Mouse (Mus musculus) forebrain, postnatal 0 days (tissue): Measurements from ENCODE around the gene Wdr59. TPM values are rescaled to one million over a fixed set of nuclear protein-coding genes. Genes with fewer than 3 reads are reported as not detected.

Source experiments
- ATAC-seq: fragments of 200-750 bp; cut with Nextera tagmentation; 2 replicates; pipeline ENCODE4 v1.8.0; 2017; ENCODE audit warnings: mild to moderate bottlenecking, moderate library complexity
- DNase-seq: peaks from one replicate; pipeline ENCODE4 v3.0.0-alpha.2; 2015
- H3K27ac ChIP-seq: fragments of 300-500 bp; sonication (generic); 2 replicates; pipeline ENCODE4 v1.5.1; 2014; ENCODE audit warnings: low read depth, mild to moderate bottlenecking, antibody characterized with exemption, low read length, moderate library complexity, mixed read lengths
- H3K27me3 ChIP-seq: fragments of 300-500 bp; sonication (generic); 2 replicates; pipeline ENCODE4 v1.6.1; 2014; ENCODE audit warnings: mild to moderate bottlenecking, low read length, mixed read lengths; ENCODE audit not compliant: insufficient read depth
- H3K36me3 ChIP-seq: fragments of 300-500 bp; sonication (generic); 2 replicates; pipeline ENCODE4 v1.6.1; 2014; ENCODE audit warnings: mild to moderate bottlenecking, moderate library complexity; ENCODE audit not compliant: insufficient read depth
- H3K4me1 ChIP-seq: fragments of 300-500 bp; sonication (generic); 2 replicates; pipeline ENCODE4 v1.6.1; 2014; ENCODE audit warnings: antibody characterized with exemption; ENCODE audit not compliant: insufficient read depth
- H3K4me2 ChIP-seq: fragments of 300-500 bp; sonication (generic); 2 replicates; pipeline ENCODE4 v1.6.1; 2014; ENCODE audit warnings: low read depth, mild to moderate bottlenecking, moderate library complexity
- H3K4me3 ChIP-seq: fragments of 300-500 bp; sonication (generic); 2 replicates; pipeline ENCODE4 v1.5.1; 2014; ENCODE audit warnings: low read depth, low read length, mixed read lengths
- H3K9ac ChIP-seq: fragments of 300-500 bp; sonication (generic); 2 replicates; pipeline ENCODE4 v1.6.1; 2014; ENCODE audit warnings: mild to moderate bottlenecking
- H3K9me3 ChIP-seq: fragments of 300-500 bp; sonication (generic); 2 replicates; pipeline ENCODE4 v1.6.1; 2016; ENCODE audit warnings: low read length
- CTCF ChIP-seq: sonication (generic); IDR thresholded peaks from 2 replicates; pipeline ENCODE4 v1.5.1; 2016; ENCODE audit warnings: antibody characterized with exemption, control low read depth, low read depth
- WGBS: fragments of 180-500 bp; shearing (Covaris S2); extraction: QIAGEN DNeasy Blood & Tissue Kit; methylation state at CpG from one replicate; pipeline ENCODE4 v1.1.7; 2014; 5-methylcytosine and 5-hydroxymethylcytosine counted together
- polyA plus RNA-seq: library from polyadenylated mRNA; unstranded; fragments of >200 nt; fragmentation: Nextera tagmentation; extraction: Ambion mirVana; gene quantifications from 2 replicates; pipeline ENCODE4 v1.2.1, GENCODE M21; 2015
- total RNA-seq: library from RNA; depleted of rRNA; stranded (reverse); fragments of >200 nt; gene quantifications from 2 replicates; pipeline ENCODE4 v1.2.3, GENCODE M21; 2014; rRNA removed

Gene Wdr59
- total RNA-seq (10.2 and 10.7 TPM in 2 replicates), polyA plus RNA-seq (3.5 and 6.8 TPM in 2 replicates)

GRCm38 (mm10) chr8:111521713-111522429 is at the start of gene Wdr59:
Gene Wdr59 (minus strand): TSS chr8:111522092.
- no peaks in the 10 kb centered on the region for H3K36me3 ChIP-seq
- H3K27ac ChIP-seq: peak within 1 kb of the TSS; percentile 73
- DNase-seq (peak; percentile 98), ATAC-seq (peak; percentile 100)
- peak within 1 kb of the TSS; percentile 77 for H3K4me3 ChIP-seq
- under 1% methylated on average over 33 of the region's 34 CpGs for WGBS
- H3K9ac ChIP-seq: peak within 1 kb of the TSS; percentile 56
- 0 out of 2 replicates have a peak, but pooled peaks cover 3% of the 10 kb centered on the region for H3K4me1 ChIP-seq
- no peaks in the 10 kb centered on the region for H3K9me3 ChIP-seq
- peak within 1 kb of the TSS; percentile 68 for H3K4me2 ChIP-seq
- peak; percentile 44 for TF ChIP-seq CTCF
- no peaks in the 10 kb centered on the region for H3K27me3 ChIP-seq

- ATAC-seq: no peak
These were observed 49.8 kb upstream of the Wdr59 start for GRCm38 (mm10) chr8:111571661-111572060.

GRCm38 (mm10) chr8:111570432-111570831 is 48.5 kb upstream of the Wdr59 start:
- Histone ChIP-seq H3K9me3 (no peaks in the 10 kb centered on the region), H3K4me3 (no peak overlapping the region), H3K27me3 (no peaks in the 10 kb centered on the region), H3K27ac (no peak overlapping the region), H3K9ac (no peak overlapping the region), H3K4me2 (no peak overlapping the region), H3K4me1 (no peaks in the 10 kb centered on the region), H3K36me3 (no peaks in the 10 kb centered on the region)
- no peak for TF ChIP-seq CTCF
- DNase-seq (no peak), ATAC-seq (no peak)
- 47% methylated on average over 2 of the region's 2 CpGs for WGBS

More at GRCm38 (mm10) chr8:111571661-111572060, 49.8 kb upstream of the Wdr59 start:
- no peaks in the 10 kb centered on the region for H3K9me3 ChIP-seq
- DNase-seq: no peak
- no peak overlapping the region for H3K4me3 ChIP-seq
- TF ChIP-seq CTCF: no peak
- H3K4me1 ChIP-seq: no peaks in the 10 kb centered on the region
- no peaks in the 10 kb centered on the region for H3K36me3 ChIP-seq
- WGBS: 90% methylated on average over 10 of the region's 10 CpGs
- H3K9ac ChIP-seq: no peak overlapping the region
- H3K27me3 ChIP-seq: no peaks in the 10 kb centered on the region
- H3K4me2 ChIP-seq: no peak overlapping the region
- no peak overlapping the region for H3K27ac ChIP-seq

- no peak overlapping the region for H3K27ac ChIP-seq
- no peaks in the 10 kb centered on the region for H3K4me1 ChIP-seq
- H3K27me3 ChIP-seq: no peaks in the 10 kb centered on the region
- no peaks in the 10 kb centered on the region for H3K9me3 ChIP-seq
- ATAC-seq: no peak
- TF ChIP-seq CTCF: no peak
- DNase-seq: no peak
- H3K4me2 ChIP-seq: no peak overlapping the region
- 76% methylated on average over 4 of the region's 4 CpGs for WGBS
- H3K36me3 ChIP-seq: no peaks in the 10 kb centered on the region
- no peak overlapping the region for H3K4me3 ChIP-seq
- H3K9ac ChIP-seq: no peak overlapping the region
These were observed 48.0 kb upstream of the Wdr59 start for GRCm38 (mm10) chr8:111569926-111570325.

GRCm38 (mm10) chr8:111568029-111568428 is 46.1 kb upstream of the Wdr59 start:
- H3K36me3 ChIP-seq: no peaks in the 10 kb centered on the region
- H3K27me3 ChIP-seq: no peaks in the 10 kb centered on the region
- H3K4me2 ChIP-seq: no peak overlapping the region
- TF ChIP-seq CTCF: no peak
- H3K4me3 ChIP-seq: no peak overlapping the region
- no peaks in the 10 kb centered on the region for H3K9me3 ChIP-seq
- ATAC-seq (no peak), DNase-seq (no peak)
- H3K9ac ChIP-seq: no peak overlapping the region
- 57% methylated on average over 3 of the region's 3 CpGs for WGBS
- H3K27ac ChIP-seq: no peak overlapping the region
- H3K4me1 ChIP-seq: no peaks in the 10 kb centered on the region

GRCm38 (mm10) chr8:111567571-111567970 is 45.7 kb upstream of the Wdr59 start:
- Histone ChIP-seq H3K9me3 (no peaks in the 10 kb centered on the region), H3K4me1 (no peaks in the 10 kb centered on the region), H3K9ac (no peak overlapping the region), H3K27ac (no peak overlapping the region), H3K4me3 (no peak overlapping the region), H3K27me3 (no peaks in the 10 kb centered on the region), H3K4me2 (no peak overlapping the region), H3K36me3 (no peaks in the 10 kb centered on the region)
- DNase-seq: no peak
- no peak for ATAC-seq
- 58% methylated on average over 3 of the region's 3 CpGs for WGBS
- no peak for TF ChIP-seq CTCF

GRCm38 (mm10) chr8:111566326-111566725 is 44.4 kb upstream of the Wdr59 start:
- Histone ChIP-seq H3K9ac (no peak overlapping the region), H3K4me3 (no peak overlapping the region), H3K36me3 (no peaks in the 10 kb centered on the region), H3K4me2 (no peak overlapping the region), H3K27ac (0 out of 2 replicates have a peak overlapping the region, but pooled peaks have one; percentile 1), H3K9me3 (no peaks in the 10 kb centered on the region), H3K27me3 (no peaks in the 10 kb centered on the region), H3K4me1 (no peaks in the 10 kb centered on the region)
- no peak for TF ChIP-seq CTCF
- WGBS: 67% methylated on average over 9 of the region's 9 CpGs
- ATAC-seq (no peak), DNase-seq (no peak)
